Mouse (Mus musculus): ENCODE measurements at regions not wholly inside any gene's neighbourhood (a gene's known extent, or its start where the extent isn't known, plus 50 kb on each side); places are given as distances from the start of the nearest gene placed in this dataset.

DNA sequence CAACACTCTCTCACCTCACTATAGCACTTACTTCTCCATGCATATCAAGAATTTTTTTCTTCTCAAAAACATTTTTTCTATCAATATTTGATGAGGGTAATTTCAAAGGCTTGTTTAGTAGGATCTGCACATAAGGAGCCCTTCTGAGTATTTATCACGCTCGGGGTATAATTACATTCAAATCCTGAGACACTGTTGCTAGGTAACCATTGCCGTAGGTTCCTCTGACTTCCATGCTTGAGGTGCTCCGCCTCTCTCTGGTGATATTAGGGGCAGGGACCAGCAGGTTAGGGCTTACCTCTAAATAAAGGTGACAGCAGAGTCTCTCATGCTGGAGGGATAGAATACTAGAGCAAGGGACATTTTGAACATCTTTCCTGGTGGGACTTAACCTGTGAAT is 54.4 kb upstream of the 9630041A04Rik start:
- TF ChIP-seq CTCF (IDR thresholded peaks at IDR 0.05; ENCODE audit: borderline replicate concordance, control insufficient read depth, extremely low read depth, insufficient read depth, low read length, poor library complexity): no peak
- TF ChIP-seq POLR2A (IDR thresholded peaks at IDR 0.05; ENCODE audit: control insufficient read depth, extremely low read depth, insufficient read depth, low read length, poor library complexity): no peak

GRCm38 (mm10) chr9:101796718-101797117 is 64.9 kb upstream of the 9630041A04Rik start:
- H3K36me3 ChIP-seq (ENCODE audit: control insufficient read depth, insufficient read depth, low read length): no peaks in the 10 kb centered on the region
- no peaks in the 10 kb centered on the region for H3K4me1 ChIP-seq (replicated peaks; ENCODE audit: control insufficient read depth, insufficient read depth, low read length)
- no peak for TF ChIP-seq CTCF (IDR thresholded peaks at IDR 0.05; ENCODE audit: borderline replicate concordance, control insufficient read depth, extremely low read depth, insufficient read depth, low read length, poor library complexity)
- TF ChIP-seq POLR2A (IDR thresholded peaks at IDR 0.05; ENCODE audit: control insufficient read depth, extremely low read depth, insufficient read depth, low read length, poor library complexity): no peak
- H3K27ac ChIP-seq (ENCODE audit: control insufficient read depth, insufficient read depth, low read length): no peak overlapping the region
- 73% methylated on average over 1 of the region's 1 CpGs for WGBS
- H3K27me3 ChIP-seq (ENCODE audit: control insufficient read depth, insufficient read depth, low read length): no peaks in the 10 kb centered on the region
- no peak for DNase-seq
- no peak overlapping the region for H3K4me3 ChIP-seq (ENCODE audit: control insufficient read depth, insufficient read depth, low read length)

More for the DNA sequence above, 54.4 kb upstream of the 9630041A04Rik start:
- WGBS: 88% methylated on average over 4 of the region's 4 CpGs
- Histone ChIP-seq H3K36me3 (ENCODE audit: control insufficient read depth, insufficient read depth, low read length) (no peaks in the 10 kb centered on the region), H3K4me3 (ENCODE audit: control insufficient read depth, insufficient read depth, low read length) (no peak overlapping the region), H3K27me3 (ENCODE audit: control insufficient read depth, insufficient read depth, low read length) (no peaks in the 10 kb centered on the region), H3K4me1 (replicated peaks; ENCODE audit: control insufficient read depth, insufficient read depth, low read length) (no peaks in the 10 kb centered on the region), H3K27ac (ENCODE audit: control insufficient read depth, insufficient read depth, low read length) (no peak overlapping the region)
- DNase-seq: no peak

- Histone ChIP-seq H3K36me3 (ENCODE audit: control insufficient read depth, insufficient read depth, low read length) (no peaks in the 10 kb centered on the region), H3K4me3 (ENCODE audit: control insufficient read depth, insufficient read depth, low read length) (no peak overlapping the region), H3K4me1 (replicated peaks; ENCODE audit: control insufficient read depth, insufficient read depth, low read length) (no peaks in the 10 kb centered on the region), H3K27me3 (ENCODE audit: control insufficient read depth, insufficient read depth, low read length) (no peaks in the 10 kb centered on the region), H3K27ac (ENCODE audit: control insufficient read depth, insufficient read depth, low read length) (no peak overlapping the region)
- TF ChIP-seq POLR2A (IDR thresholded peaks at IDR 0.05; ENCODE audit: control insufficient read depth, extremely low read depth, insufficient read depth, low read length, poor library complexity): no peak
- no peak for TF ChIP-seq CTCF (IDR thresholded peaks at IDR 0.05; ENCODE audit: borderline replicate concordance, control insufficient read depth, extremely low read depth, insufficient read depth, low read length, poor library complexity)
- 73% methylated on average over 4 of the region's 4 CpGs for WGBS
- DNase-seq: no peak
Observed at GRCm38 (mm10) chr9:101796063-101796462, 65.6 kb upstream of the 9630041A04Rik start.

- H3K4me1 ChIP-seq (replicated peaks; ENCODE audit: control insufficient read depth, insufficient read depth, low read length): no peaks in the 10 kb centered on the region
- DNase-seq: no peak
- no peak for TF ChIP-seq POLR2A (IDR thresholded peaks at IDR 0.05; ENCODE audit: control insufficient read depth, extremely low read depth, insufficient read depth, low read length, poor library complexity)
- TF ChIP-seq CTCF (IDR thresholded peaks at IDR 0.05; ENCODE audit: borderline replicate concordance, control insufficient read depth, extremely low read depth, insufficient read depth, low read length, poor library complexity): no peak
- no peaks in the 10 kb centered on the region for H3K27me3 ChIP-seq (ENCODE audit: control insufficient read depth, insufficient read depth, low read length)
- no peak overlapping the region for H3K27ac ChIP-seq (ENCODE audit: control insufficient read depth, insufficient read depth, low read length)
- no peaks in the 10 kb centered on the region for H3K36me3 ChIP-seq (ENCODE audit: control insufficient read depth, insufficient read depth, low read length)
- no peak overlapping the region for H3K4me3 ChIP-seq (ENCODE audit: control insufficient read depth, insufficient read depth, low read length)
- 68% methylated on average over 2 of the region's 2 CpGs for WGBS
Observed at GRCm38 (mm10) chr9:101795436-101795835, 66.2 kb upstream of the 9630041A04Rik start.

- no peak for DNase-seq
- H3K27me3 ChIP-seq (ENCODE audit: control insufficient read depth, insufficient read depth, low read length): no peaks in the 10 kb centered on the region
- H3K36me3 ChIP-seq (ENCODE audit: control insufficient read depth, insufficient read depth, low read length): no peaks in the 10 kb centered on the region
- 93% methylated on average over 1 of the region's 1 CpGs for WGBS
- no peak overlapping the region for H3K27ac ChIP-seq (ENCODE audit: control insufficient read depth, insufficient read depth, low read length)
- H3K4me3 ChIP-seq (ENCODE audit: control insufficient read depth, insufficient read depth, low read length): no peak overlapping the region
- no peak for TF ChIP-seq CTCF (IDR thresholded peaks at IDR 0.05; ENCODE audit: borderline replicate concordance, control insufficient read depth, extremely low read depth, insufficient read depth, low read length, poor library complexity)
- no peak for TF ChIP-seq POLR2A (IDR thresholded peaks at IDR 0.05; ENCODE audit: control insufficient read depth, extremely low read depth, insufficient read depth, low read length, poor library complexity)
- no peaks in the 10 kb centered on the region for H3K4me1 ChIP-seq (replicated peaks; ENCODE audit: control insufficient read depth, insufficient read depth, low read length)
Observed at GRCm38 (mm10) chr9:101790936-101791335, 70.7 kb upstream of the 9630041A04Rik start.

DNA sequence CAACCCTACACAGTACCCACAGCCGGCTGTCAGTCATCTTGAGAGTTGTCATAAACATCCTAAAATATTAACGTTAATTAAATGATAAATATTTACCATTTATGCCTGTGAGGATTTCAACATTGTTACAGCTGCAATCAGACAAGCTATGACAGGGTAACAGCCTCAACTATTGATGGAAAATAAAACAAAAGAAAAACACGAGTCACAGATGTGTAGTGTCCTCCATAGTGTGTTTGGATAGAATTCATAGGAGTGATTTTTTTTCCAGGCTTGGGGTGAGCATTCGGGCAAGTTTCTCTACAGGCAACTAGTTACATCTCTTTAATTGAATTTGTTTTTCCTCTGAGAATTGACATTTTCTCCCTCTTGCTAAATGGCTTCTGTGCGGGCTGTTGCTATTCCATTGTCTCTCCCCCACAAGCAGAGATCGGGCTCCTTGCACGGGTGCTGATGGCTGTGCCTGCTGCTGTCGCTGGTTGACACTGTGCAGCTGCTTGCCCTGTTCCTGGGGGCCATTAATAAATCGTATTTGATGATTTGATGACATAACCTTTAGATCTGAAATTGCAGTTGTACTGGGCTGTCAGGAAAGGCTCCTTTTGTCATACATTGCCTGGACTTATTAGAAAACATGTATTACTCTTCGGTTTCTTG is 120.6 kb upstream of the 9630041A04Rik start:
- no peaks in the 10 kb centered on the region for H3K27me3 ChIP-seq (ENCODE audit: control insufficient read depth, insufficient read depth, low read length)
- no peak overlapping the region for H3K27ac ChIP-seq (ENCODE audit: control insufficient read depth, insufficient read depth, low read length)
- 83% methylated on average over 10 of the region's 10 CpGs for WGBS
- H3K4me1 ChIP-seq (replicated peaks; ENCODE audit: control insufficient read depth, insufficient read depth, low read length): no peaks in the 10 kb centered on the region
- H3K4me3 ChIP-seq (ENCODE audit: control insufficient read depth, insufficient read depth, low read length): no peak overlapping the region
- TF ChIP-seq CTCF (IDR thresholded peaks at IDR 0.05; ENCODE audit: borderline replicate concordance, control insufficient read depth, extremely low read depth, insufficient read depth, low read length, poor library complexity) (no peak), POLR2A (IDR thresholded peaks at IDR 0.05; ENCODE audit: control insufficient read depth, extremely low read depth, insufficient read depth, low read length, poor library complexity) (no peak)
- DNase-seq: no peak
- no peaks in the 10 kb centered on the region for H3K36me3 ChIP-seq (ENCODE audit: control insufficient read depth, insufficient read depth, low read length)

DNA sequence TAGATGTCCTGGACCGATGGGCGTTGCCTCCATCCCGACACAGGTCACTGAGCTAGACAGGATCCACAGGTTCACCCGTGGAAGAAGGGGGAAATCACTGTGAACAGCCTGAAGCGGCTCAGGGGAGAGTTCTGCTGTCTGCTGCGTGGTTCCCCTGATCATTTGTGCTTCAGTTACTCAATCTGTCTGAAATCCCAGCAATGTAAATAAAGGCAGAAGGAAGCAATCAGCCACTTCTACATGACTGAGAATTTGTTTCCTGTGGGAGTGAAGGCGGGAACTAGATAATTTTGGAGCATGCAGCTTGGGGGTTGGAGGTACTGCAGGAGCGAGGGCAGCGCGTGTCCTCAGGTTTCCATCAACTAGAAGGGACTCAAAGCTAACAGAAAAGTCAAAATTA is 122.3 kb upstream of the 9630041A04Rik start:
- no peaks in the 10 kb centered on the region for H3K36me3 ChIP-seq (ENCODE audit: control insufficient read depth, insufficient read depth, low read length)
- no peak for DNase-seq
- H3K27me3 ChIP-seq (ENCODE audit: control insufficient read depth, insufficient read depth, low read length): no peaks in the 10 kb centered on the region
- no peaks in the 10 kb centered on the region for H3K4me1 ChIP-seq (replicated peaks; ENCODE audit: control insufficient read depth, insufficient read depth, low read length)
- WGBS: 74% methylated on average over 10 of the region's 10 CpGs
- H3K27ac ChIP-seq (ENCODE audit: control insufficient read depth, insufficient read depth, low read length): no peak overlapping the region
- no peak overlapping the region for H3K4me3 ChIP-seq (ENCODE audit: control insufficient read depth, insufficient read depth, low read length)
- TF ChIP-seq POLR2A (IDR thresholded peaks at IDR 0.05; ENCODE audit: control insufficient read depth, extremely low read depth, insufficient read depth, low read length, poor library complexity) (no peak), CTCF (IDR thresholded peaks at IDR 0.05; ENCODE audit: borderline replicate concordance, control insufficient read depth, extremely low read depth, insufficient read depth, low read length, poor library complexity) (no peak)

Data from thymus, adult 2 months (tissue).